Mouse (Mus musculus): ENCODE results near the gene Ly6g6e. TPM values are rescaled to one million over a fixed set of nuclear protein-coding genes. Genes with fewer than 3 reads are reported as not detected.
"Not testable (repeated sequence)": the region's sequence is repeated elsewhere in the genome, so short reads cannot be mapped to it uniquely, and the experiment has no call there.

The Ly6g6e gene
- polyA plus RNA-seq, 1 experiment from 2014 or later = 0.72 TPM

DNA sequence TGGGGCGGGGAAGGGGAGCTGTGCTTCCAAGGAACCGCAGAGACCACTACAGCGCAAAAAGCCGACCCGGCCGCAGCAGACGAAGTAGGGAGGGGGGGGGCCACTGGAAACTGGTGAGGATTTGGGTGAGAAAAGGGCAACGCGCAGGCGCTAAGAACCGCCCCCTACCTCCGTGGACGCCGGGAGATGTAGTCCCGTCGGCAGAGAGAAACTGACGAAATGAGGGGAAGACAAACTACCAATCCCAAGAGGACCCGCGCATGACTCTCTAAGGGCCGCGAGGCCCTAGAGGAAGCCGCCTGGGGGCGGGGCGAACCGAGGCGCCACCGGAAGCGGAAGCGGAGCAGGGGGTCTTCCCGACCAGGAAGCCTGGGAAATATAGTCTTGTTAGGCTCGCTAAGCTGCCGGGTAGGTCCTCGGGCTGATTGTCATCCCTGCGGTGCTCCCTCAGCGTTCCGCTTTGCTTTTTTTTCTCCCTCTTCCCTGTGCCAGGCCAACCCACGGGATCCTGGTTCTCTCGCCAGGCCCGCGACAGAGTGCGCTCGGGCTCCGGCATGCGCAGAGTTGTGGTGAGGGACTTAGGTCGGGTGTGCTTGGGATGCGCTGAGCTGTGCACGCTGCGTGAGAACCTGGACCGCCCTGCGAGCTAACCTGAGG lies 44.6 kb downstream of the Ly6g6e start, which contains the start of gene Gpank1:
Gene Gpank1, plus strand, starts transcription at position 313 of the 657 bp plus-strand sequence.
- peaks cover 19% of the 10 kb centered on the region for H3K4me1 ChIP-seq (ENCODE audit: control insufficient read depth, insufficient read depth, low read length)
- H3K4me2 ChIP-seq (ENCODE audit: low read depth, low read length) = peak within 1 kb of the TSS; percentile 88
- H3K36me3 ChIP-seq (ENCODE audit: control insufficient read depth, insufficient read depth) = peaks cover 26% of the 10 kb centered on the region
- H3K27me3 ChIP-seq (ENCODE audit: control insufficient read depth, insufficient read depth, low read length) = no peaks in the 10 kb centered on the region
- peak within 1 kb of the TSS; percentile 92 for H3K27ac ChIP-seq (ENCODE audit: low read length)
- peak within 1 kb of the TSS; percentile 78 for H3K4me3 ChIP-seq (ENCODE audit: low read length)
- under 1% methylated on average over 50 of the region's 50 CpGs for WGBS
- ATAC-seq (replicated peaks; ENCODE audit: extremely low read depth, insufficient read depth, low FRiP score) = peak; percentile 96
- peak within 1 kb of the TSS; percentile 88 for H3K9ac ChIP-seq (ENCODE audit: low read length)
- no peaks in the 10 kb centered on the region for H3K9me3 ChIP-seq (replicated peaks; ENCODE audit: control insufficient read depth, low read length)

DNA sequence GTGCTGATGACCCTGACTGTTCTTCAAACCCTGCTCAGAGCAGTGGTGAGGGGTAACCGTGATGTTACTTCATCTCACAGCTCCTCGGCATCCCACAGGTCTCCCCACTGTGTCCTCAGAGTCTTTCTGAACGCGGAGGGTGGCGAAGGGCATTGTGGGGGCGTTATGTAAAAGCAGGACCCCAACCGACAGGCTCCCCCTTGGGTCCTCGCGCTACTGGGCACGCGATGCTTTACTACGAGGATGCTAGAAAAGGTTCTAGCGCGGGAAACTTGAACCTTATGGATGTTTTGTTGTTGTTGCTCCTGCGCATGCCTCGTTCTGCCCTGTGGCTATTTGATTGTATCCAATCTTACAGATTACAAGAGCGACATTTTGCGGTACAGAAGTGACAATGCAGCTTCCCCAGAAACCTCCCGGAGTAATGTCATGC lies 45.2 kb downstream of the Ly6g6e start, which contains the start of gene Csnk2b:
Gene Csnk2b, minus strand, starts transcription at position 183 of the 433 bp plus-strand sequence.
- ATAC-seq (replicated peaks; ENCODE audit: extremely low read depth, insufficient read depth, low FRiP score) = no peak; the same call in 1 of the 2 replicates
- Histone ChIP-seq H3K4me2 (ENCODE audit: low read depth, low read length) (peak within 1 kb of the TSS; percentile 88), H3K4me1 (ENCODE audit: control insufficient read depth, insufficient read depth, low read length) (peaks cover 20% of the 10 kb centered on the region), H3K9ac (ENCODE audit: low read length) (peak within 1 kb of the TSS; percentile 88), H3K36me3 (ENCODE audit: control insufficient read depth, insufficient read depth) (peaks cover 22% of the 10 kb centered on the region), H3K4me3 (ENCODE audit: low read length) (peak within 1 kb of the TSS; percentile 78), H3K27me3 (ENCODE audit: control insufficient read depth, insufficient read depth, low read length) (no peaks in the 10 kb centered on the region), H3K9me3 (replicated peaks; ENCODE audit: control insufficient read depth, low read length) (no peaks in the 10 kb centered on the region), H3K27ac (ENCODE audit: low read length) (peak within 1 kb of the TSS; percentile 92)
- 0% methylated on average over 19 of the region's 19 CpGs for WGBS

DNA sequence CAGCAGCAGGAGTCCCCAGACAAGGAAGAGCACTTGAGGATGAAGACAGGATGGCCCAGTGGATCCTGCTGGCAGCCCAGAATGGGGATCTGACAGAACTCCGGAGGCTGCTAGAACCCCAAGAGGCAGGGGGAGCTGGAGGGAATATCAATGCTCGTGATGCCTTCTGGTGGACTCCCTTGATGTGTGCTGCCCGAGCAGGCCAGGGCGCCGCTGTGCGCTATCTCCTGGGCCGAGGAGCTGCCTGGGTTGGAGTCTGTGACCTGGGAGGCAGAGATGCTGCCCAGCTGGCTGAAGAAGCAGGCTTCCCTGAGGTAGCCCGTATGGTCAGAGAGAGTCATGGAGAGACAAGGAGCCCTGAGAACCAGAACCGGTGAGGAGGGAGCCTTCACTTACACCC lies 46.6 kb downstream of the Ly6g6e start:
- H3K9me3 ChIP-seq (replicated peaks; ENCODE audit: control insufficient read depth, low read length); H3K4me3 ChIP-seq (ENCODE audit: low read length); H3K4me2 ChIP-seq (ENCODE audit: low read depth, low read length); H3K27ac ChIP-seq (ENCODE audit: low read length); ATAC-seq (replicated peaks; ENCODE audit: extremely low read depth, insufficient read depth, low FRiP score); H3K27me3 ChIP-seq (ENCODE audit: control insufficient read depth, insufficient read depth, low read length); H3K9ac ChIP-seq (ENCODE audit: low read length): not testable (repeated sequence)
- Histone ChIP-seq H3K36me3 (ENCODE audit: control insufficient read depth, insufficient read depth) (peaks cover 11% of the 10 kb centered on the region), H3K4me1 (ENCODE audit: control insufficient read depth, insufficient read depth, low read length) (peaks cover 31% of the 10 kb centered on the region)
- WGBS = 85% methylated on average over 9 of the region's 9 CpGs

DNA sequence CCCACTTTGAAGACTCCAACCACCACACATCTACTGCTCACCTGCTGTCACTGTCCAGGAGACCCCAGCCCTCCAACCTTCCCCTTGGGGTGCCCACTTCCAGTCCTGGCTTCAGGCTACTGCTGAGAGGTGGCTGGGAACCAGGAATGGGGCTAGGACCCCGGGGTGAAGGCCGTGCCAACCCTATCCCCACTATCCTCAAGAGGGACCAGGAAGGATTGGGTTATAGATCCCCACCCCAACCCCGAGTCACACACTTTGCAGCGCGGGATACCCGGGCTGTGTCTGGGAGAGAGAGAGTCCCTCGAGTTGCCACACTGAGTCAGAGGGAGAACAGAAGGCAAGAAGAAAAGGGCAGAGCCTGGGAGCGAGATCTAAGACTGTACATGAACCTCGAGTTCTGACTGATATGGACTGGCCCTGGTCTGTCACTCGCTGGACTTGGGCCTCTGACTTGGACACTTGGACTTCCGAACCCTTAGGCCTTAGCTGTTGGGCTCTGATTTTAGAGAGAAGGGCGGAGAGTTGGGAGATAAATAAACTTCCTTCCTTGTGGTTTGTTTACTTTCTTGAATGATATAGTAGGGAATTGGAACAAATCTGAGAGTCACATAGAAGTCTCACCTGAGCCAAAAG lies 47.7 kb downstream of the Ly6g6e start:
- H3K4me2 ChIP-seq (ENCODE audit: low read depth, low read length); ATAC-seq (replicated peaks; ENCODE audit: extremely low read depth, insufficient read depth, low FRiP score); H3K9ac ChIP-seq (ENCODE audit: low read length); H3K36me3 ChIP-seq (ENCODE audit: control insufficient read depth, insufficient read depth); H3K4me3 ChIP-seq (ENCODE audit: low read length); H3K27me3 ChIP-seq (ENCODE audit: control insufficient read depth, insufficient read depth, low read length); H3K9me3 ChIP-seq (replicated peaks; ENCODE audit: control insufficient read depth, low read length); H3K27ac ChIP-seq (ENCODE audit: low read length): not testable (repeated sequence)
- H3K4me1 ChIP-seq (ENCODE audit: control insufficient read depth, insufficient read depth, low read length) = peaks cover 31% of the 10 kb centered on the region
- 89% methylated on average over 12 of the region's 12 CpGs for WGBS

DNA sequence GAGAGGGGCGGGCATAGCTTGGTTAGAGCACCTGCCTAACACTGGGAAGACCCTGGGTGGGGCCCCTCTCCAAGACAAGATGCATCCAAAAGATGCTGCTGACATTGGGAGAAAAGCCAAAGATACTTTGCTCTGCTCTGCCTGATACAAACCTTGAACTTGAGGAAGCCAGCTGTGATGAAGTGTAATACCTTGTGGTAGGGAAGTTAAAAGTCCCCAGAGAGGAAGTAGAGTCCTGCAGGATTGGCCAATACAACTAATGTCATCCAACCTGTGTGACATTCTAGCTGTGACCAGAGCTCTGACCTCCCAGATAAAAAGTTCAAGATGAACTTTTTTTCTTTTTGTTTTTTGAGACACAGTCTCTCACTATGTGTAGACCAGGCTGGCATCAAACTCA lies 48.4 kb downstream of the Ly6g6e start:
- WGBS = 85% methylated on average over 1 of the region's 1 CpGs
- no peak overlapping the region for H3K4me2 ChIP-seq (ENCODE audit: low read depth, low read length)
- no peak overlapping the region for H3K27ac ChIP-seq (ENCODE audit: low read length)
- H3K4me3 ChIP-seq (ENCODE audit: low read length) = no peak overlapping the region
- no peaks in the 10 kb centered on the region for H3K9me3 ChIP-seq (replicated peaks; ENCODE audit: control insufficient read depth, low read length)
- no peak for ATAC-seq (replicated peaks; ENCODE audit: extremely low read depth, insufficient read depth, low FRiP score)
- no peaks in the 10 kb centered on the region for H3K36me3 ChIP-seq (ENCODE audit: control insufficient read depth, insufficient read depth)
- H3K4me1 ChIP-seq (ENCODE audit: control insufficient read depth, insufficient read depth, low read length) = peaks cover 25% of the 10 kb centered on the region
- H3K27me3 ChIP-seq (ENCODE audit: control insufficient read depth, insufficient read depth, low read length) = no peaks in the 10 kb centered on the region
- H3K9ac ChIP-seq (ENCODE audit: low read length) = no peak overlapping the region

DNA sequence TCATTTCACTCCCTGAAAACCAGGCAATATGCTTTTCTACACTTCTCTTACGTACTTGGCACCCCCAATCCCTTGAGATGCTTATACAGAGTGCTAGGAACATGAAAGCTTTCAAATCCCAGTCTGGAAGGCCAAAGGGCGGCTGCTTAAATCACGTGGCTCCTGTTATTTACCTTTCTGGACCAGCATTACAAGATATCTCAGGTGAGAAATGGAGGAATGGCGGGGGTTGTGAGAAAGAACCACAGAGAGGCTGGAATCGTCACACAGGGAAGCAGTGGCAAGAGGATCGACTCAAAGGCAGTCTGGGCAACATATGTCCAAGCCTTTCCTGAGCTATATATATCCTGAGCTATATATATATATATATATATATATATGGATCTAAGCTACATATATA lies 48.9 kb downstream of the Ly6g6e start:
- peak overlapping the region; percentile 79 for H3K27ac ChIP-seq (ENCODE audit: low read length)
- no peak for ATAC-seq (replicated peaks; ENCODE audit: extremely low read depth, insufficient read depth, low FRiP score)
- H3K4me2 ChIP-seq (ENCODE audit: low read depth, low read length) = peak overlapping the region; percentile 86
- H3K9ac ChIP-seq (ENCODE audit: low read length) = peak overlapping the region; percentile 77
- H3K9me3 ChIP-seq (replicated peaks; ENCODE audit: control insufficient read depth, low read length) = no peaks in the 10 kb centered on the region
- H3K27me3 ChIP-seq (ENCODE audit: control insufficient read depth, insufficient read depth, low read length) = no peaks in the 10 kb centered on the region
- WGBS = 27% methylated on average over 6 of the region's 6 CpGs
- peak overlapping the region; percentile 64 for H3K4me3 ChIP-seq (ENCODE audit: low read length)
- H3K36me3 ChIP-seq (ENCODE audit: control insufficient read depth, insufficient read depth) = no peaks in the 10 kb centered on the region
- H3K4me1 ChIP-seq (ENCODE audit: control insufficient read depth, insufficient read depth, low read length) = peaks cover 21% of the 10 kb centered on the region

DNA sequence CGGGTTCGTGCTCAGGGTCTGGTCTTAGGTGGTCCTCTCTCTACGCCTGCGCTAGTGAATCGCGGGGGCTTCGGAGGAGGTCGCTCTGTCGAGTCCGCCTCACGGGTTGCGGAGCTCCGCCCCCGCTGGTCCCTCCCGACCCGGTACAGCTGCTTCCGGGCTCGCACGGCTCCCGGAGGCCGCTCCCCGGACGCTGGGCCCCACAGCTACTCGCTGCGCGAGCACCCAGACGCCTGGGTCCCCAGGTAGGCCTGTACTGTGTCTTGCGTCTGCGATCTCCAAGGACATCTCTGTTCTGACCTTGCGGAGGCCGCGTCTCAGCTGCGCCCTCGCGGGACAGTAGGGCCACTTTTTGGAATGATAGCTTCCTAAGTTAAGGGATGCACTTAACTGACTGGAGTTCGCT lies 49.5 kb downstream of the Ly6g6e start, which contains the start of gene D17H6S53E:
Gene D17H6S53E, plus strand, starts transcription at position 168 of the 406 bp plus-strand sequence.
- H3K4me3 ChIP-seq (ENCODE audit: low read length) = peak within 1 kb of the TSS; percentile 64
- WGBS = under 1% methylated on average over 36 of the region's 36 CpGs
- peak within 1 kb of the TSS; percentile 86 for H3K4me2 ChIP-seq (ENCODE audit: low read depth, low read length)
- H3K9ac ChIP-seq (ENCODE audit: low read length) = peak within 1 kb of the TSS; percentile 77
- peak; percentile 58 for ATAC-seq (replicated peaks; ENCODE audit: extremely low read depth, insufficient read depth, low FRiP score)
- no peaks in the 10 kb centered on the region for H3K27me3 ChIP-seq (ENCODE audit: control insufficient read depth, insufficient read depth, low read length)
- peaks cover 21% of the 10 kb centered on the region for H3K4me1 ChIP-seq (ENCODE audit: control insufficient read depth, insufficient read depth, low read length)
- H3K36me3 ChIP-seq (ENCODE audit: control insufficient read depth, insufficient read depth) = no peaks in the 10 kb centered on the region
- H3K27ac ChIP-seq (ENCODE audit: low read length) = peak within 1 kb of the TSS; percentile 79
- no peaks in the 10 kb centered on the region for H3K9me3 ChIP-seq (replicated peaks; ENCODE audit: control insufficient read depth, low read length)

DNA sequence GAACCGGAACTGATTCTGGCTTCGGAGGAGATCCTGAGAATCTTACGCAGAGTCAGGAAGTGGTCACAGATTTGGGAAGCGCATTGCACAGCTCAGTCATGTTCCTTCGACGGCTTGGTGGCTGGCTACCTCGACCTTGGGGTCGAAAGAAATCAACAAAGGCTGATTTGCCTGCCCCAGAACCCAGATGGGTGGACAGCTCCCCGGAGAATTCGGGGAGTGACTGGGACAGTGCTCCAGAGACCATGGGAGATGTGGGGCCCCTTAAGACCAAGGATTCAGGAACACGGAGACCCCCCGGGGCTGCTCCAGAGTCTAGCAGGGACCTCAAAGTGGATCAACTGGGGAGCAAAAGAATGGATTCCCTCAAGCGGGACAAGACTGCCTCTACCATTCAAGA lies 50.3 kb downstream of the Ly6g6e start:
- WGBS = 62% methylated on average over 13 of the region's 13 CpGs
- peak overlapping the region; percentile 64 for H3K4me3 ChIP-seq (ENCODE audit: low read length)
- ATAC-seq (replicated peaks; ENCODE audit: extremely low read depth, insufficient read depth, low FRiP score) = no peak
- peak overlapping the region; percentile 79 for H3K27ac ChIP-seq (ENCODE audit: low read length)
- no peaks in the 10 kb centered on the region for H3K9me3 ChIP-seq (replicated peaks; ENCODE audit: control insufficient read depth, low read length)
- H3K27me3 ChIP-seq (ENCODE audit: control insufficient read depth, insufficient read depth, low read length) = no peaks in the 10 kb centered on the region
- no peaks in the 10 kb centered on the region for H3K36me3 ChIP-seq (ENCODE audit: control insufficient read depth, insufficient read depth)
- H3K9ac ChIP-seq (ENCODE audit: low read length) = peak overlapping the region; percentile 77
- peaks cover 20% of the 10 kb centered on the region for H3K4me1 ChIP-seq (ENCODE audit: control insufficient read depth, insufficient read depth, low read length)
- H3K4me2 ChIP-seq (ENCODE audit: low read depth, low read length) = peak overlapping the region; percentile 86
